Mouse (Mus musculus): Measurements from ENCODE around the gene R3hdm2.

Gene R3hdm2

GRCm38 (mm10) chr10:127353909-127354895 is 25.9 kb upstream of the R3hdm2 start, which contains the start of gene Inhbe:
Gene Inhbe, minus strand, starts transcription at chr10:127354411.
- no peak for DNase-seq (ENCODE audit: low spot score)

DNA sequence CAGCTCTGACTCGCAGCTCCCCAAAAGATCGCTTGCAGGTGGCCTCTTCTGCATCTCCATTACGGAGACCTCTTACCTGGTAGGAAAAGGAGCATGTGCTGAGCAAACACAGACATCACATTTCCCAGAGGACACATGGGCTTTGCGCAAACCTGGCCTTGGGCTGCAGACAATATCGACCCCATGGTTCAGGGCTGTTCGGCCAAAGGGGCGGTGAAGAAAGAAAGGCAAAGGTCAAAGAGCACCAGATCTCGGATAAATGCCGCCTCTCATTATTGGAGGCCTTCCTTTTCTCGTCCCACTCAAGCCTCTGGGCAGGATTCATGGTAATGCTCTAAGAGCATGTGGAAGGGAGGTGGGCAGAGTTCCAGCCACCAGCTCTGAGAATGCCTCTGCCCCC is 24.8 kb upstream of the R3hdm2 start:
- no peak for DNase-seq (ENCODE audit: low spot score)

DNA sequence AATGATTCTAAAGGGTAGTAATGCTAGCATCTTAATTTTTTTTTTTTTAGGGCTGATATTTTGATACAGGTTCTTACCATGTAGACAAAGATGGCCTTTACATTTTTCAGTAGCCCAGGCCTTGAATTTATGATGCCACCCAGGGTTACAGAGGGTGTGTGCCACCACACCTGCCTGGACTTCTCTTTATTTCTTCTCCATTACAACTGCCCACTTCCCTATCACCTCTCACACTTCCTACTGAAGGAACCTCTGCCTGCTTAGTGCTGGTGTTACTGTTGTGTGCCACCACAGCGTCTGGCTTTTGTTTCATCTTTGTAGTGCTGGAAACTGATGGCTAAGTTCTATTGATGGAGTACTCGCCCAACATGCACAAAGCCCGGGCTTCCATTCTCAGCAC is 19.4 kb upstream of the R3hdm2 start:
- no peak for DNase-seq (ENCODE audit: low spot score)

- no peak for DNase-seq (ENCODE audit: low spot score)
Observed at GRCm38 (mm10) chr10:127367116-127367515, 13.0 kb upstream of the R3hdm2 start.

GRCm38 (mm10) chr10:127368273-127368672 is 11.9 kb upstream of the R3hdm2 start:
- DNase-seq (ENCODE audit: low spot score), result no peak

DNA sequence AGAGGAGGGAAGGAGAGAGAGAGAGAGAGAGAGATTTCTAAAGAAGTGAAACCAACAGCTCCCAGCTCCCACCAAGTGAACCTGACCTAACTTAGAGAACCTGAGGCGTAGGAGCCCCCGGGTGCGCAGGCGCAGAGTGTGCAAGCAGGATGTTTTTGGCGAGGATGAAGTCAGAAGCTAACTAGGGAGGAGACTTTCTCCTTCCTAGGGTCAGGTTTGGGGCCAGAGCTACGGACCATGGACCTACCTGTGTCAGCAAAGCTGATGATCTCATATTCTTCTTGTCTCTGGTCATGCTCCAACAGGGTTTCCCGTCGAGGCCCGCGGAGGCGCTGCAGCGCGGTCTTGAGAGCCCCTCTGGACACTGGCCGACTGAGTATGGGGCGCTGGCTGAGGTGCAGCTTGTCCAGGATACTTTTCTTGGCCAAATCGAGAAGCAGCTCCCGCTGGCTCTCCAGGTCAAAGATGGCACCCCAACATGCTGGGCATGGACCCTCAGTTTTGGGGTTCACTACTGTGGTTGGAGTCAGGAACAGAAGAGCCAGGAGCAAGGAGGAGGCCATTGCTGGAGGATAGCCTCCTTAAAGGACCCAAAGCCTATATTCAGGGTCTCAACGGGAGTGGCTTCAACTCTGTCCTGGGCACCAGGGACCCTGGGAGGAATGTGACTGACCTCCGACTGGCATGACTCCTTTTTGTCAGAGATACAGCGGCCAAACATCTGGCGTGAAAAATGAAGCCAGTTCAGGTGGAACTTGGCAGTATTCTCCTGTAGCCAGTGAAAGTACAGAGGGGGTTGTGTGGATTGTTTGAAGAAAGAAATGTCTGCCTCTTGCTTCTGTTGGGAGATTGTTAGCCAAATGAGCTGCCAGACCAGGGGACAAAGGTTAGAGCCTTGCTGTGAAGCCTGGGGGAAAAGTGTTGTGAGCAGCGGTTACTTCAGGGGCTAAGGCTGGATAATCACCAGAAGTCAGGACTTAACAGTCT is 10.0 kb upstream of the R3hdm2 start, which contains the start of gene Inhbc:
TSS of gene Inhbc (minus strand) at position 598 of the 987 bp plus-strand sequence.
- no peak for DNase-seq (ENCODE audit: low spot score)

DNA sequence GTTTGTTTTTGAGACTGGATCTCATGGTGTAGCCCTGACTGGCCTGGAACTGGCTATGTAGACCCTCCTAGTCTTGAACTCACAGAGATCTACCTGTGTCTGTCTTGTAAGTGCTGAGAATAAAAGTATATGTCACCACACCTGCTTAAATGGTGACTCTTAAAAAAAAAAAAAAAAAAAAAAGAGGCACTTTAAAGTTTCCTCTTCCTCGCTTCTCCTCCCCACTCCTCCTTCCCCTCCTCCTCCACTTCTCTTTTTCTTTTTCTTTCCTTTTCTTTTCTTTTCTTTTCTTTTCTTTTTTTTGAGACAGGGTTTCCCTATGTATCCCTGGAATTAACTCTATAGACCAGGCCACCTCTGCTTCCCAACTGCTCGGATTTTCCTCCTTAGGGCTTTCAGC is 9.1 kb upstream of the R3hdm2 start:
- no peak for DNase-seq (ENCODE audit: low spot score)

- DNase-seq (ENCODE audit: low spot score), result no peak
Observed at GRCm38 (mm10) chr10:127377700-127378099, 2.4 kb upstream of the R3hdm2 start.

DNA sequence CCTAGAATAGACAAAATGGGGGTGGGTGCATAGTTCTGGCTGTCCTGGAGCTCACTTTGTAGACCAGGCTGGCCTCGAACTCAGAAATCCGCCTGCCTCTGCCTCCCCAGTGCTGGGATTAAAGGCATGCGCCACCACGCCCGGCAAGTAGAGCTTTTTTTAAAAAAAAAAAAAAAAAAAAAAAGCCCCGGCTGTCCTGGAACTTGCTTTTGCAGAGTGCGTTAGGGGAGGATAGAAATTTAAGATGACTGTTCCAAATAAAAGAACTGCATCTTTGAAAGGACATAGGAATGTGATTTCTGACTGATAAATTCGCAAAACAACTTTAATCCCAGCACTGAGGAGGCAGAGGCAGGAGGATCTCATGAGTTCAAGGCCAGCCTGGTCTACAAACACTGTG is 473 bp upstream of the R3hdm2 start:
- no peak for DNase-seq (ENCODE audit: low spot score)

- peak; percentile 56 for DNase-seq (ENCODE audit: low spot score)
Observed at GRCm38 (mm10) chr10:127380767-127381742, 928 bp downstream of the R3hdm2 start.

DNA sequence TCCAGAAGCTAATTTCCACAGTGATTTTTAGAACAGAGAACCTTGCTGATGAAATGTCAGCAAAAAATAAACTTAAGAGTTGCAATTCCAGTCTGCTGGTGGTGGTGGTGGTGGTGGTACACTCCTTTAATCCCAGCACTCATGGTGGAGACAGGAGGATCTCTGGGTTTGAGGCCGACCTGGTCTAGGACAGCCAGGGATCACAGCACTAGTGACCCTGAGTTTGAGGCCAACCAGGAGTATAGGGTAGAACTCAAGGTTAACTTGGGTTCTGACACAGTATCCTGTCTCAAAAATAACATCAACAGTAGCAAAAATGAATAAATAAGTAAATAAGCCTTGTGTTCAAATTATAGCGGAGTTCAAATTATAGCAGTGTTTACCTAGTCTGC is 1.6 kb downstream of the R3hdm2 start:
- no peak for DNase-seq (ENCODE audit: low spot score)

DNA sequence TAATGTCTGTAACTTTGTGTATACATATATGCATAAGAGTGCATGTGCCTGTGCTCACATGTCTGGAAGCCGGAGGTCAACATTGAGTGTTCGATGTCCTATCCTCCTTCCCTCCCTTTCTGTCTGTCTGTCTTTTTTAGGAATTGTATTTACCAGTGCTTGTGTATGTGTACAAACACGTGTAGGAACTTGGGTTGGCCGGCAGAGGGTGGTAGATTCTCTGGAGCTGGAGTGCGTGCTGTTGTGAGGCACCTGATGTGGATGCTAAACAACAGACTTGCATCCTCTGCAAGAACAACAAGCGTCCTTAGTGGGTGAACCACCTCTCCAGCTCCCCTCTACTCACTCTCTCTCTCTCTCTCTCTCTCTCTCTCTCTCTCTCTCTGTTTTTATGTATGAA is 11.6 kb downstream of the R3hdm2 start:
- DNase-seq (ENCODE audit: low spot score), result no peak

- DNase-seq (ENCODE audit: low spot score), result no peak
Observed at GRCm38 (mm10) chr10:127404701-127405100, 24.6 kb downstream of the R3hdm2 start.

DNA sequence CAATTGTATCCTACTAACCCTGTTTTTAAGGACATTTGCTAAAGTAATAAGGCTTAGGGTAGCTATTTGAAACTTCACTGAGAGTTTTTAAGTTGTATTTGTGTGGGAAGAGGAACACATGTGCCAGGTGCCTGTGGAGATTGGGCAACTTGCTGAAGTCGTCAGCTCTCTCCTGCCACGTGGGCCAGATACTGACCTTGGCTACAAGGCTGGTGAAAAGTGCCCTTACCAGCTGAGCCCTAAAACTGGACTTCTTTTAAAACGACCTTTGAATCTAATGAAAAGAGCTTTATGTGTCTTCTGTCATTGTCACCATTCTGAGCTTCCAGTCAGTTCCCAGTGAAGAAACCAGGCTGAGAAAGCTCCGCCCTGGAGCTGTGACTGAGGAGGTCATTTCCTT is 27.3 kb downstream of the R3hdm2 start:
- no peak for DNase-seq (ENCODE audit: low spot score)

GRCm38 (mm10) chr10:127412101-127412500 is 32.0 kb downstream of the R3hdm2 start:
- DNase-seq (ENCODE audit: low spot score), result no peak

DNA sequence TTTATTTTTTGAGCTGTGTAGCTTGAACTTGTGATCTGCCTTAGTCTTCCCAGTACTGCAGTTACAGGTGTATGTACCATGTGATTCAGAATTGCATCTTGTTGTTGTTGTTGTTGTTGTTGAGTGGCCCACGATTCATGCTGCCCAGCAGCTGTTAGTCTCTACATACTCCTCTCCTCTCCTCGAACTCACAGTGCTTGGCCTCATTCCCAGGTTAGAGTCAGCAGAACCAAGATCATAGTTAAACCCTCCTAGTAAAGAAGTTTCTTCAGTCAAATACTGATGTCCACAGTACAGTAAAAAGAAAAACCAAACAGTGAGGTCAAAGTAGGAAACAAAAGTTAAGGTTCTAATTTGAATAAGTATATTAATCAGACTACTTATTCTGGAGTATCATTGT is 32.6 kb downstream of the R3hdm2 start:
- no peak for DNase-seq (ENCODE audit: low spot score)

DNA sequence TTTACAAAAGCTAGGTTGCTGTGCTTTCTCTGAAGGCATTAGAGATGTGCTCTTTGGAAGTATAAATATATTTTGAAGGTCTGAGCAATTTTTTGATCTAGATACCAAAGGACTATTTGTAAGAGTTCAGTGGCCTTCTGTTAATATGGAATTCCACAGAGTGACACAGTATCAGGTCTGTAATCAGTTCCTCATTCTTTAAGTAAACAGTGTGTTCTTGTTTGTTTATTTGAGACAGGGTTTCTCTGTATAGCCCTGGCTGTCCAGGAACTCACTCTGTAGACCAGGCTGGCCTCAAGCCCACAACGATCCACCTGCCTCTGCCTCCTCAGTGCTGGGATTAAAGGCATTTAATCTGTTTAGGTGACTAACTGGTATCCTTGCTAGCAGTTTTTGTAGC is 33.5 kb downstream of the R3hdm2 start:
- no peak for DNase-seq (ENCODE audit: low spot score)

- DNase-seq (ENCODE audit: low spot score), result no peak
Observed at GRCm38 (mm10) chr10:127414141-127414540, 34.0 kb downstream of the R3hdm2 start.

GRCm38 (mm10) chr10:127420131-127420530 is 40.0 kb downstream of the R3hdm2 start:
- no peak for DNase-seq (ENCODE audit: low spot score)

- no peak for DNase-seq (ENCODE audit: low spot score)
Observed at GRCm38 (mm10) chr10:127420676-127421353, 40.7 kb downstream of the R3hdm2 start.

- peak; percentile 12 for DNase-seq (ENCODE audit: low spot score)
Observed at GRCm38 (mm10) chr10:127422047-127422446, 41.9 kb downstream of the R3hdm2 start.
